Mouse (Mus musculus) heart, postnatal 0 days (tissue): ENCODE data around the gene Grik4.

Experiments used
- CTCF ChIP-seq: IDR thresholded peaks from 2 replicates; pipeline ENCODE4 v1.5.1; 2016; ENCODE audit warnings: antibody characterized with exemption, control low read depth, low read depth
- EP300 ChIP-seq: IDR thresholded peaks from 2 replicates; pipeline ENCODE4 v1.6.1; 2016; ENCODE audit warnings: antibody characterized with exemption, low read depth

- no peak for TF ChIP-seq CTCF
- no peak for TF ChIP-seq EP300
These were observed 194.1 kb downstream of the Grik4 start for GRCm38 (mm10) chr9:42750176-42750575.
